In genomic region chr7:140717155-140718055, GRCm38 (mm10) we compare ENCODE assay signal across 33 mouse cellular contexts. TPM values are rescaled to one million over a fixed set of nuclear protein-coding genes. Genes with fewer than 3 reads are reported as not detected.
DNase-seq lines count a peak whose midpoint lies in the region.
"Had no signal": no experiment of that assay in that cellular context is flagged by ENCODE, and none has a peak within 500 bp of the region (broad histone marks: within the 10 kb centered on the region; RNA-seq: fewer than 3 reads in every experiment).

No protein-coding gene starts in this region.

- peak overlapping the region; percentile 60 for H3K27ac ChIP-seq in brown adipose tissue, adult 24 weeks (replicated peaks; ENCODE audit: low read depth, low read length)
- H3K27ac ChIP-seq: heart, embryonic 13.5 days; hindbrain, embryonic 13.5 days; limb, embryonic 15.5 days had no signal

- H3K4me3 ChIP-seq in brown adipose tissue, adult 24 weeks (ENCODE audit: insufficient read depth, low read depth, low read length) = no peak overlapping the region
- H3K4me3 ChIP-seq: heart, embryonic 13.5 days; hindbrain, embryonic 13.5 days; limb, embryonic 15.5 days had no signal

- H3K4me1 ChIP-seq in brown adipose tissue, adult 24 weeks (ENCODE audit: control insufficient read depth, insufficient read depth, insufficient read length, low read length) = peaks cover 9% of the 10 kb centered on the region; the same call in 1 of the 2 replicates
- H3K4me1 ChIP-seq: heart, embryonic 13.5 days; hindbrain, embryonic 13.5 days; limb, embryonic 15.5 days had no signal

- DNase-seq in adrenal gland, adult 2 months = peak; percentile 47
- no peak for DNase-seq in adrenal gland, postnatal 4 days (ENCODE audit: low spot score in 2 of 2)
- DNase-seq in kidney, adult 9 months = peak; percentile 21
- DNase-seq in kidney, postnatal 4 days = no peak
- DNase-seq in right cerebral cortex, adult 18-20 months = peak; percentile 43
- no peak for DNase-seq in right cerebral cortex, adult 2 months (ENCODE audit: low spot score in 2 of 2)
- no peak for DNase-seq in heart, adult 9 months (ENCODE audit: low spot score in 2 of 2)
- DNase-seq: cerebellum, adult 11 months; cerebellum, postnatal 14 days; forebrain, postnatal 0 days; heart, postnatal 36 days; kidney, adult 11 months; kidney, postnatal 10 days; lung, adult 2 months; lung, postnatal 14 days; thymus, postnatal 36 days had no signal

RNA-seq across cellular contexts. Expression of gene Olfr541, which starts 20.3 kb away (rescaled TPM):
- not detected for total RNA-seq in adrenal gland, adult 2 months (2021)
- polyA plus RNA-seq in adrenal gland, adult 2 months (2012; rRNA removed) = not detected in 2 replicates
- total RNA-seq in adrenal gland, postnatal 4 days (2021) = not detected
- polyA plus RNA-seq in brown adipose tissue, adult 24 weeks (2012; ENCODE audit: insufficient read depth, insufficient read length, missing spikeins) = not detected in 2 replicates
- total RNA-seq: forebrain, postnatal 0 days; gastrocnemius, adult 8-10 months; heart, adult 18-20 months; heart, postnatal 36 days; layer of hippocampus, adult 18-20 months; layer of hippocampus, postnatal 14 days; left cerebral cortex, postnatal 25 days; megakaryocyte progenitor cell, adult 5-6 weeks; midbrain, postnatal 0 days had no signal
- polyA plus RNA-seq: activated CD4-positive, CD25-positive, alpha-beta regulatory T cell, adult 4 months; embryonic facial prominence, embryonic 11.5 days; forebrain, embryonic 11.5 days; forebrain, postnatal 0 days; heart, embryonic 13.5 days; hindbrain, embryonic 13.5 days; limb, embryonic 15.5 days; lung, adult 2 months; midbrain, embryonic 11.5 days; midbrain, postnatal 0 days; neural tube, embryonic 14.5 days; stomach, embryonic 14.5 days had no signal

RNA-seq across cellular contexts. Expression of gene Olfr45, which starts 35.7 kb away (rescaled TPM):
- total RNA-seq in adrenal gland, adult 2 months (2021) = not detected
- not detected in 2 replicates for polyA plus RNA-seq in adrenal gland, adult 2 months (2012; rRNA removed)
- not detected for total RNA-seq in adrenal gland, postnatal 4 days (2021)
- polyA plus RNA-seq in brown adipose tissue, adult 24 weeks (2012; ENCODE audit: insufficient read depth, insufficient read length, missing spikeins) = not detected in 2 replicates
- total RNA-seq: forebrain, postnatal 0 days; gastrocnemius, adult 8-10 months; heart, adult 18-20 months; heart, postnatal 36 days; left cerebral cortex, postnatal 25 days; megakaryocyte progenitor cell, adult 5-6 weeks; midbrain, postnatal 0 days had no signal
- polyA plus RNA-seq: activated CD4-positive, CD25-positive, alpha-beta regulatory T cell, adult 4 months; embryonic facial prominence, embryonic 11.5 days; forebrain, embryonic 11.5 days; forebrain, postnatal 0 days; heart, embryonic 13.5 days; hindbrain, embryonic 13.5 days; limb, embryonic 15.5 days; lung, adult 2 months; midbrain, embryonic 11.5 days; midbrain, postnatal 0 days; neural tube, embryonic 14.5 days; stomach, embryonic 14.5 days had no signal

RNA-seq across cellular contexts. Expression of gene Cyp2e1, which starts 46.1 kb away (rescaled TPM):
- 1,000 to 10,000 TPM in 1 of 2 experiments, 100 to 1,000 TPM in 1; 264 to 1,313 TPM for total RNA-seq in adrenal gland, adult 2 months (2021)
- polyA plus RNA-seq in adrenal gland, adult 2 months (2012; rRNA removed) = 19.3 and 45.7 TPM in 2 replicates
- total RNA-seq in adrenal gland, postnatal 4 days (2021) = 100 to 1,000 TPM in 1 of 2 experiments, 1 to 10 TPM in 1; 4.1 to 138 TPM
- 52.3 and 66.9 TPM in 2 replicates for polyA plus RNA-seq in brown adipose tissue, adult 24 weeks (2012; ENCODE audit: insufficient read depth, insufficient read length, missing spikeins)
- total RNA-seq: forebrain, postnatal 0 days; layer of hippocampus, adult 18-20 months; layer of hippocampus, postnatal 14 days; left cerebral cortex, postnatal 25 days; megakaryocyte progenitor cell, adult 5-6 weeks; midbrain, postnatal 0 days had no signal
- polyA plus RNA-seq: embryonic facial prominence, embryonic 11.5 days; forebrain, embryonic 11.5 days; forebrain, postnatal 0 days; heart, embryonic 13.5 days; hindbrain, embryonic 13.5 days; limb, embryonic 15.5 days; midbrain, embryonic 11.5 days; midbrain, postnatal 0 days; neural tube, embryonic 14.5 days; stomach, embryonic 14.5 days had no signal

RNA-seq across cellular contexts. Expression of gene Olfr539, which starts 57.7 kb away (rescaled TPM):
- total RNA-seq in adrenal gland, adult 2 months (2021) = under 1 TPM in 1 of 2 experiments, not detected in 1; 0.03 TPM
- not detected in 2 replicates for polyA plus RNA-seq in adrenal gland, adult 2 months (2012; rRNA removed)
- total RNA-seq in adrenal gland, postnatal 4 days (2021) = not detected
- polyA plus RNA-seq in brown adipose tissue, adult 24 weeks (2012; ENCODE audit: insufficient read depth, insufficient read length, missing spikeins) = not detected in 2 replicates
- total RNA-seq: gastrocnemius, adult 8-10 months; heart, adult 18-20 months; heart, postnatal 36 days; megakaryocyte progenitor cell, adult 5-6 weeks; midbrain, postnatal 0 days had no signal
- polyA plus RNA-seq: embryonic facial prominence, embryonic 11.5 days; forebrain, embryonic 11.5 days; heart, embryonic 13.5 days; hindbrain, embryonic 13.5 days; lung, adult 2 months; midbrain, embryonic 11.5 days; stomach, embryonic 14.5 days had no signal

Comparison
In these comparisons a context has a peak if more than half of its experiments do, and no peak if none do; other contexts are left out.
1. DNase-seq: peak in adrenal gland, adult 2 months (single experiment), kidney, adult 9 months (single experiment) and right cerebral cortex, adult 18-20 months (single experiment); none in adrenal gland, postnatal 4 days (0 of 2), kidney, postnatal 4 days (0 of 2), right cerebral cortex, adult 2 months (0 of 2) and heart, adult 9 months (0 of 2).